Mouse (Mus musculus): ENCODE data around the gene Miga1.

GRCm38 (mm10) chr3:152384106-152384505, 43.9 kb upstream of the Miga1 start:
- TF ChIP-seq CTCF (IDR thresholded peaks at IDR 0.05; ENCODE audit: extremely low read depth, insufficient read length, insufficient replicate concordance, low read depth, low read length) (no peak), POLR2A (IDR thresholded peaks at IDR 0.05; ENCODE audit: low read depth, low read length) (no peak)
